Mouse (Mus musculus): ENCODE results near the gene Acot4.
"Not testable (repeated sequence)": the region's sequence is repeated elsewhere in the genome, so short reads cannot be mapped to it uniquely, and the experiment has no call there.

Acot4 gene

DNA sequence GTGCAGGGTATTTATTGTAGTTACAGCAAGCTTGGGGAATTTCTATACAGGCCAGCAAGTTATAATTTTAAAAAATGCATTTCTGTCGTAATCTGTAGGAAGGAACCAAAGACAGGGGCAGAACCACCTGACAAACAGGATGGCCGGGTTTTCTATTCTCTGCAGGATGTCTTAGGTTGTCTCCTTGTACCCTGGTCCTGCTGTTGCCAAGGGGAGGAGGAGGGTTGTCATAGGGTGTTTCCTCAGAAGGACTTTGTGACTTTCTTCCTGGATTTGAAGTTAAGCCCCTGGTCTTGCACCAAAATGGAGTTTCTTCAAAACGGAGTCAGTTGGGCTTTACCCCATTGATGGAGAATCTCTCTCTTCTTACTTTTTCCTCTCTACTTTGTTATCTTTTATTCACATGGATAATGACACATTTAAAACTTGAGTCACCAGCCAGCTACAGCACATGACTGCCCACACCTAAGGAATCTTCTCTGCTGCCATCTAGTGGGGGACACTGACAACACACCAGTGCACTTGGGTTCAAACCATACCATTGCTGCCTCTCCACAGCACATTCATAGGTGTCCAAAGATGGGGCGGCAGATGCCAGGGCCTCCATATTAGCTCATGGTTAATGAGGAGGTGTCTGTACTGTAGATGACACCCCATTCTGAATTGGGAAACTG, 7.4 kb upstream of the Acot4 start:
- peak; percentile 25 for DNase-seq (ENCODE audit: low spot score)

DNA sequence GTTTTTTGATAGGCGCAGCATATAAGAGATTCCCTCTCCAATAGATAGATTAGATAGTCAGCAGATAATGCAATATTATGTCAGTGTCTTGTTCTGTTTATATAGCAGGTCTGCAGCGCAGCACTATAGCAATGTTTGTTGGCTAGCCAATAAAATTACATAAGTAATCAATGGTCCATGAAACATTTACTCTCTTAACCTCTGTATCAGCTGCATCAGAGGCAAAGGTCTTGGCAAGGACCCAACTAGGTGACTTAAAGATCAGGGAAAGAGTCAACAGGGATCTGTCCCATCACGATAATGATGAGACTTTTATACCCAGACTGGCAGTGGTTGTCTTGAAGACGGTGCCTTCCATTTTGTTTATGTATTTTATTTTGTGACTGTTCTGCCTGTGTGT, 5.3 kb upstream of the Acot4 start:
- no peak for DNase-seq (ENCODE audit: low spot score)

DNA sequence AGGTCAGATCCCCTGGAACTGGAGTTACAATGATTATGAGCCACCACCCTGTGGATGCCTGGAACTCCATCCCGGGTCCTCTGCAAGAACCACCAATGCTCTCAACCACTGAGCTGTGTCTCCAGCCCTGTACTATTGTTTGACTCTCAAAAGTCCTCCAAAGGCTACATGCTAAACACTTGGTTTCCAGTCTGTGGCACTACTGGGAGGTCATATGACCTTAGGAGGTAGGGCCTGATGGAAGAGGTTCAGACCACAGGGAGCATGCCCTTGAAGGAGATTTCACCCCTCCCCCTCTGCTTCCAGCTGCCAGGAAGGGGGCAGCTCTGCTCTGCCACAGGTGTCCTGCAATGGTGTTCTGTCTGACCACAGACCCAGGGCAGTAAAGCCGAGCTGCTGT, 4.9 kb upstream of the Acot4 start:
- not testable (repeated sequence) for DNase-seq (ENCODE audit: low spot score)

DNA sequence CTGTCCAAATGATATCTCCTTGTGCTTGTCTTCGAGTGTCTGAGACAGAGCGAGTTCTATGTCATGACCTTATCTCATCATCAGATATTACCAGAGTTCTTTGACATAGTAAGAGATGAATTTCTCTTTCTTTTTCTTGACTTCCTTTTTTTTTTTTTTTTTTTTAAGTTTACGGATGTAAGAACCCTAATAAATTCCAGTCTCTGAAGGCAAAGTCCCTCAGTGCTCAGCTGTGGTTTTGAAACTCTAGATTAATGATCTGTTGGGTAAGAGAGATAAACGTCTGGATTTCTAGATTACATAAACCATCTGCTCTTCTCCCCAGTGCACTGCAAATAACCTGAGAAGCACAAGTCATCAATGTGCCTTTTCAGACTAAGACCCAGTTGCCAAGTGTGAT, 4.1 kb upstream of the Acot4 start:
- DNase-seq (ENCODE audit: low spot score) = no peak

GRCm38 (mm10) chr12:84038691-84039111, 522 bp downstream of the Acot4 start, which contains the start of gene Gm49366:
Gene Gm49366 (plus strand): TSS chr12:84038935.
- not testable (repeated sequence) for DNase-seq (ENCODE audit: low spot score)

DNA sequence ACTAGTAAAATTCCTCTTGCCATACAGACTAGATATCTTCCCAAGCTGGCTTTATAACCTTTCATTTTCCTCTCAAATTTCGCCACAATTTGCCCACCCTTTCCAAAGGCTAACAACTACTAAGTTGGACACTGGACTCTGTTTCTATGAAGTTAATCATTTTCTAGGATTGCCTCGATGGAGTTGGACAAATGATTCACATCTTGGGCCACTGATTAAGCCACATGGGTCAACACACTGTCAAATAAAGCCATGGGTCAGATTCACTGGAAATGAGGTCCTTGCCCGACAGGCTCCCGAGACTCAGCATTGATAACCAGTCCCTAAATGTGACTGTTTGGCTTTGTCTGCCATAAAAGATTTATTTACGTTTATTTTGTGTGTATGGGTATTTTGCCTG, 4.1 kb downstream of the Acot4 start:
- no peak for DNase-seq (ENCODE audit: low spot score)

- DNase-seq (ENCODE audit: low spot score) = no peak
These were observed 5.9 kb downstream of the Acot4 start for GRCm38 (mm10) chr12:84044045-84044444.

DNA sequence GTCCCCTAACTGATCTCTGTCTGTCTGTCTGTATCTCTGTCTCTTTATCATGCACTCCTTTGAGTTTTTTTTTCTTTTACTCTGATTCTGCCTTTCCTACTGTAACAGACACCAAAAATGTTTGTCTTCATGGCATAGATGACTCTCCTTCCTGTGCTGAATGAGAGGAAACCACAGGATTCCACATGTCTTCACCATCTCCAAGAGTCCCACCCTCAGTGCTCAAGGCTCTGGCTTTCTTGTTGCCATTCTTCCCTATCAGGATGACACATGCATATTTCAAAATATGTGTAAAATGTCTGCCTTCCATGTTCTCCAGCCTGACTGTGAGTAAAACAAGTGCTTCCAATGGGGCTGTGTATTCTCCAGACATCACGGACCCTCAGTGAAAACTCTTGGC, 8.7 kb downstream of the Acot4 start:
- DNase-seq (ENCODE audit: low spot score) = no peak

- not testable (repeated sequence) for DNase-seq (ENCODE audit: low spot score)
These were observed 12.6 kb downstream of the Acot4 start for GRCm38 (mm10) chr12:84050744-84051143.

DNA sequence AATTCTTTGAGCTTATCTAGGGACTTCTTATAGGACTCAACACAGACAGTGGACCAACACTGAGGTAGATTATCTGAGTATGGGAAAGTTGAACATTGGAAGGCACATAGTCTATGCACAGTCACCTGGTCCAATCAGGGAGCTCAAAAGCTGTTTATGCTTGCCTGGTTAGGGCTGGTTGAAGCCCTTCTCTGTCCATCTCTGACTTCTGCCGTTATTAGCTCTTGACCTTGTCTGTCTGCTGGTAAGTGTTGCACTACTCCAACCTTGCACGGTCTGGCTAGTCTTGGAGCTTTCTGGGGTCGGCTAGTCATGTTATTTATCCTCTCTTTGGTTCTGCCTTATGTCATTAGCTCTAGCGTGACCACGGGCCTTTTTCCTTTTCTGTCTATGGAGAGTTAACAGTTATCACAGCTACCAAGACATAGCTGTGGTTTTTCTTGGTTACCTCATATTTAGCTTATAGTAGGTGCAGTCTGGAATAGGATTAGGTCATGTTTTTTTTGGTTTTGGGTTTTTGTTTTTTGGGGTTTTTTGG, 13.8 kb downstream of the Acot4 start, which contains the start of gene Acot3:
Gene Acot3 (plus strand): TSS at position 208 of the 538 bp plus-strand sequence.
- DNase-seq (ENCODE audit: low spot score) = no peak

DNA sequence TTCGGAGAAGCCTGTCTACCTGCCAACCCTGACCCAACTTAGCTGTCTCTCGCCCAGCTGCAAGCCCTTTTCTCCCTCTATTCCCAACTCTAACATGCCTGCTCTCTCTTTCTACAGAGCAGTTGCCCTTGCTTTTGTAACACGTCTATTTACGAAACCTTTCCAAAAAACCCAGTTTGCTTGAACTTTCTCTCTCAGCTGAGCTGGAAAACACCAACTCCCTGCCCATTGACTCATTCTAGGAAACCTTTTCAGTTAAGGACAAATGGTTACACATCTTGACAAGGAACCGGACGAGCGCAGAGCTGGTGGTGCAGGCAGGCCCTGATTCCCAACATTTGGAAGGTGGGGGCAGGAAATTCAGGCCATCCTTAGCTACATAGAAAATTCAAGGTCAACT, 14.4 kb downstream of the Acot4 start:
- DNase-seq (ENCODE audit: low spot score) = no peak

- DNase-seq (ENCODE audit: low spot score) = no peak
These were observed 15.0 kb downstream of the Acot4 start for GRCm38 (mm10) chr12:84053173-84053572.

DNA sequence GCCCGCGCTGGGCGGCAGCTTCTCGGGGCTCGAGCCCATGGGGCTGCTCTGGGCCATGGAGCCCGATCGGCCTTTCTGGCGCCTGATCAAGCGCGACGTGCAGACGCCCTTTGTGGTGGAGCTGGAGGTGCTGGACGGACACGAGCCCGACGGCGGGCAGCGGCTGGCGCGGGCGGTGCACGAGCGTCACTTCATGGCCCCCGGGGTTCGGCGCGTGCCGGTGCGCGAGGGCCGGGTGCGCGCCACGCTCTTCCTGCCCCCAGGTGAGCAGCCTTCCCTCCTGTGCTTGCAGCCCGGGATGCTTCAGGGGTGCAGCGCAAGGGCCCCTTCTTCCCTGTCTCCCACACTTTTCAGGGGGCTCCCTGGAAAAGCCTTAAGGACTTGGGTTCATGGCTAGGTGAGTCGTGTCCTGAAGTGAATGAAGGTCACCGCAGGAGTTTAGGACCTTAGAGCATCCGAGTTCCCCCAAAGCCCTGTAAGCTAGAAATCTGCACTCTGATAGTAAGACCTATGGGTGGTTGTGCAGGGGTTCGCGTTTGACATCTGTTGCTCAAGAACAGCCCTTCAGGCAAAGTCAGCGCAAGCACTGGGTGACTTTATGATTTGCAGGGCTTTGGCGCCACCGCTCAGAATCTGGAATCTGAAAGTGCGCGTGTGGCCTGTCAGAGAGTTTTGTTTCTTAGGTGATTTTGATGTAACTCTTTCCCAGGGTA, 15.7 kb downstream of the Acot4 start:
- no peak for DNase-seq (ENCODE audit: low spot score)

DNA sequence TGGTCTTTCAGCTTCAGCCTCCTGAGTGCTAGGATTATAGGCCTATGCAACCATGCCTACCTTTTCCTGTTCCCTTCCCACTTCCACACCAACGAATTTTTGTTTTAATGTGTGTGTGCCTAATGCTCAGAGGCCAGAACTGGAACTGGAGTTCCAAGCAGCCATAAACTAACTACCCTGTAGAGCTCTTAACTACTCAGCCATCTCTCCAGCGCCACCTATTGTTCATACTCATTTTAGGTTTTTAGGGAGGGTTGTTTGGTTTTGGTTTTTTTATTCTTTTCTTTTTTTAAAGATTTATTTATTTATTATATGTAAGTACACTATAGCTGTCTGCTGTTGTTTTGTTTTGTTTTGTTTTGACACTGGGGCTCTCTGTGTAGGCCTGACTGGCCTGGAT, 22.8 kb downstream of the Acot4 start:
- DNase-seq (ENCODE audit: low spot score) = no peak

GRCm38 (mm10) chr12:84062336-84062735, 24.2 kb downstream of the Acot4 start:
- no peak for DNase-seq (ENCODE audit: low spot score)

DNA sequence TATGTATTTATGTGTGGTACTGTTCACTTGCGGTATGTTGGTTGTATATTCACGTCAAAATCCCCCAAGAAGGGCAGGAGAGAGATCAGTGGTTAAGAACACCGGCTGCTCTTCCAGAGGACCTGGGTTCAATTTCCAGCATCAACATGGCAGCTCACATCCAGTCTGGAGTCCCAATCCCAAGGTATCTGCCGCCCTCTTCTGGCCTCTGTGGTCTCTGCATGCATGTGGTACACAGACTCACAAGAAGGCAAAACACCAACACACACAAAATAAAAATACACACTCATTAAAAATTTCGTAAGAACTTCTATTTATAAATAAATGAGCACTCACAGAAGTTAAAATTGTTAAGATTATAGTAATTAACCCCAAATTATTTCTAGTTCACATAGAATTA, 25.0 kb downstream of the Acot4 start:
- DNase-seq (ENCODE audit: low spot score) = no peak

GRCm38 (mm10) chr12:84063833-84064232, 25.7 kb downstream of the Acot4 start:
- no peak for DNase-seq (ENCODE audit: low spot score)

DNA sequence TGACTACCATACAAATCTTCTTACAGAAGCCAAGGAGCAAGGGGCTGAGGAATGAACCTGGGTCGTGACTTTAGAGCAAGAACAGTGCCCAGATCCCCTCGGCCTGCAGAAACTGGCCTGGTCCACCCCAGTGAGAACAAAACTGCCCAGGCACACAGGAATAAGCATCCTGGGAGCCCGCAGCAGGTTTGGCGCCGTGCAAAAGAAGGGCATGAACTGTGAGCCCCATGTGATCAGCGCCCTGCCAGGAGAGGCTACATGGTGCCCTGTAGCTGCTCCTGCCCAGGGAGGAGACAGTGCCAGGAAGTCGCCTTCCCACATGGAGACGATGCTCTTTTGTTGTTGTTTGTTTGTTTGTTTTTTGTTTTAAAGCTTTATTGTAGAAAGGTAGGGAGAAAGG, 26.4 kb downstream of the Acot4 start:
- DNase-seq (ENCODE audit: low spot score) = no peak

- DNase-seq (ENCODE audit: low spot score) = no peak
These were observed 29.6 kb downstream of the Acot4 start for GRCm38 (mm10) chr12:84067752-84068151.

DNA sequence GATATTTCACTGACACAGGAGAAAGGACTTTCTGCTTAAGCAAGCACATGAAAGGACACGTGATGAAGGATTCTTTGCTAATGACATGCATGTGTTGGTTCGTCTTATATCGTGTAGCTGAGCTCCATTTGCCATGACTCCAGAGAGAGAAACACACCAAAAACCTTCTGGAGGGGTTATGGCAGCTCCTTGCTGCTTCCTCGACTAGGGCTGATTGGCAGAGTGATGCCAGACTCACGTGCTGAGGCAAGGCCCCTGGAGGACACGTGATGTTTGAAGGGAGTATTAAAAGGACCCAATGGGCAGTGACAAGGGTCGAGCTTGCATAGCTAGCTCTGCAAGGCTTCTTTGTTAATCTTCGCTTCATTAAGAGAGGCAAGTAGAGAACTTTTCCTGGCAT, 30.1 kb downstream of the Acot4 start:
- DNase-seq (ENCODE audit: low spot score) = no peak

- no peak for DNase-seq (ENCODE audit: low spot score)
These were observed 30.8 kb downstream of the Acot4 start, which contains the start of gene Acot5 for GRCm38 (mm10) chr12:84068986-84069385. Gene Acot5 (plus strand): TSS chr12:84069325.

GRCm38 (mm10) chr12:84069582-84069981, 31.4 kb downstream of the Acot4 start:
- peak; percentile 11 for DNase-seq (ENCODE audit: low spot score)

DNA sequence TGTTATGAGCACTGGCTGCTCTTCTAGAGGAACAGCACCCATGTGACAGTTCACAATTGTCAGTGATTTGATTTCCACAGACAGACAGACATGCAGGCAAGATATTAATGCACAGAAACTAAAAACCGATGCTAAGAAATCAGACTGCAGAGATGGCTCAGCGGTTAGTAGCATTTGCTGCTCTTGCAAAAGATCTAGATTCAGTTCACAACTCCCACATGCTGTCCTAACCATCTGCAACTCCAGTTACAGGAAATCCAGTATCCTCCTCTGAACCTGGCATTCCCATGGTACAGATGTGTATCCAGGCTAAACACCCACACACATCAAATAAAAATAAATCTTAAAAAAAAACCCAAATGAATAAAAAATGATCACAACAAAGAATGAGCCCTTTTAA, 33.5 kb downstream of the Acot4 start:
- no peak for DNase-seq (ENCODE audit: low spot score)

Data from ovary, adult 18-20 months (tissue).